Mouse (Mus musculus): ENCODE results near the gene Fam19a3. TPM values are rescaled to one million over a fixed set of nuclear protein-coding genes. Genes with fewer than 3 reads are reported as not detected.
"Not testable (repeated sequence)": the region's sequence is repeated elsewhere in the genome, so short reads cannot be mapped to it uniquely, and the experiment has no call there.

Gene Fam19a3
- polyA plus RNA-seq, 1 experiment, result not detected

DNA sequence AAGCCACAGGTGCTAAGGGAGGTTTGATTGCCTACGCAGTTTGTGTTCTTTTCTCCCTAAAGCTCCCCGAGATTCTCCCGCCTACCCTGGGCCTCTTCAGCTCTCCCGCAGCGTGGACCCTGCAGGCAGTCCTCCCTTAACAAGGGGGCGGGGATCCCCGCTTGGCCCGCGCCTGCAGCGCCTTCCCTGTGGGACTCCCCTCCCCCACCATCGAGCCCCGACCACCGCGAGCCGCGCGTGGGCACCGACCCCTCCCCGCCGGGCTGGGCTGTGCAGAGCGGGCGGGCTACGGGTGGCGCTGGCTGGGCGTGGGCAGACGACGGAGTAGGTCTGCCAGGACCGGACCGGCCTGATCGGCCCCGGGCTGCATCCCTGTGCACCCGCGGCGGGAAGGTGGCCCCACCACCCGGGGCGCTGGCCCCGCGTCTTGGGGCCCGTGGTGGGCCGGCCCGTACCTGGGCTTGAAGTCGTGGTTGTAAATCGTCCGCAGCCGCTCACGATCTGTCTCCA is 35.9 kb upstream of the Fam19a3 start:
- Histone ChIP-seq H3ac (ENCODE audit: control insufficient read depth, insufficient read length) (peak overlapping the region; percentile 28), H3K36me3 (ENCODE audit: control insufficient read depth, insufficient read depth) (peaks cover 9% of the 10 kb centered on the region), H3K4me3 (peak overlapping the region; percentile 71), H3K4me2 (ENCODE audit: low read depth) (peak overlapping the region; percentile 69), H3K27me3 (ENCODE audit: control insufficient read depth, insufficient read depth, insufficient read length) (no peaks in the 10 kb centered on the region), H3K79me2 (ENCODE audit: control insufficient read depth, insufficient read depth) (no peaks in the 10 kb centered on the region)
- TF ChIP-seq CEBPB (IDR thresholded peaks at IDR 0.05; ENCODE audit: insufficient read depth, poor library complexity, severe bottlenecking), result no peak
- peak; percentile 49 for TF ChIP-seq POLR2A (IDR thresholded peaks at IDR 0.05; ENCODE audit: insufficient read length, low read depth)

DNA sequence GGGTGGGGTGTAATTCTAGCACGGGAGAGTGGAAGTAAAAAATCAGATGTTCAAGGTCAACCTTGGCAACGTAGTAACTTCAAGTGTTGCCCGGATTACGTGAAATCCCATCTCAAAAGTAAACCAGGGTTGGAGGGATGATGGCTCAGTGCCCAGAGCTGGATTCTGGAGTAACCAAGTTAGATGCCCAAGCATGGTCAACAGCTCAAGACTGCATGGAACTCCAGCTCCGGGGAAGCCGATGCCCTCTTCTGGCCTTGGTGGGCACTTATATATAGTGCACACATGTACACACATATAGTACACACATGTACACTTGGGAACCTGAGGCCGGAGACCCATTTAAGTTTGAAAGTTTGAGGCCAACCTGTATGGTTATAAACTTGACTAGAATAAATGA is 34.5 kb upstream of the Fam19a3 start:
- TF ChIP-seq REST (IDR thresholded peaks at IDR 0.05; ENCODE audit: insufficient read depth, insufficient read length) (no peak), TCF12 (IDR thresholded peaks at IDR 0.05; ENCODE audit: insufficient read depth, poor library complexity, severe bottlenecking) (no peak)
- Histone ChIP-seq H3ac (ENCODE audit: control insufficient read depth, insufficient read length) (no peak overlapping the region), H3K36me3 (ENCODE audit: control insufficient read depth, insufficient read depth) (peaks cover 2% of the 10 kb centered on the region), H3K27me3 (ENCODE audit: control insufficient read depth, insufficient read depth, insufficient read length) (no peaks in the 10 kb centered on the region), H3K4me3 (no peak overlapping the region), H3K79me2 (ENCODE audit: control insufficient read depth, insufficient read depth) (no peaks in the 10 kb centered on the region), H3K4me2 (ENCODE audit: low read depth) (no peak overlapping the region)

GRCm38 (mm10) chr3:104815346-104815745 is 33.7 kb upstream of the Fam19a3 start:
- H3ac ChIP-seq (ENCODE audit: control insufficient read depth, insufficient read length), result no peak overlapping the region
- H3K27me3 ChIP-seq (ENCODE audit: control insufficient read depth, insufficient read depth, insufficient read length), result no peaks in the 10 kb centered on the region
- no peaks in the 10 kb centered on the region for H3K36me3 ChIP-seq (ENCODE audit: control insufficient read depth, insufficient read depth)
- H3K79me2 ChIP-seq (ENCODE audit: control insufficient read depth, insufficient read depth), result no peaks in the 10 kb centered on the region
- TF ChIP-seq MYOD1 (IDR thresholded peaks at IDR 0.05; ENCODE audit: control insufficient read depth in 1 of 3, insufficient read length in 2 of 3, low read depth in 2 of 3), result no peak
- no peak for TF ChIP-seq CEBPB (IDR thresholded peaks at IDR 0.05; ENCODE audit: insufficient read depth, poor library complexity, severe bottlenecking)
- TF ChIP-seq TCF3 (IDR thresholded peaks at IDR 0.05; ENCODE audit: insufficient read length, low read depth), result no peak
- no peak for TF ChIP-seq E2F4 (IDR thresholded peaks at IDR 0.05; ENCODE audit: insufficient read depth)
- no peak for TF ChIP-seq TCF12 (IDR thresholded peaks at IDR 0.05; ENCODE audit: insufficient read depth, poor library complexity, severe bottlenecking)
- TF ChIP-seq SRF (IDR thresholded peaks at IDR 0.05; ENCODE audit: control insufficient read depth, insufficient read length, low read depth), result no peak
- no peak for TF ChIP-seq POLR2AphosphoS2 (IDR thresholded peaks at IDR 0.05; ENCODE audit: insufficient read length, low read depth)
- no peak for TF ChIP-seq MAX (IDR thresholded peaks at IDR 0.05; ENCODE audit: low read depth)
- TF ChIP-seq USF1 (IDR thresholded peaks at IDR 0.05; ENCODE audit: low read depth), result no peak
- no peak for TF ChIP-seq POLR2A (IDR thresholded peaks at IDR 0.05; ENCODE audit: insufficient read length, low read depth)
- no peak for TF ChIP-seq MYOG (IDR thresholded peaks at IDR 0.05; ENCODE audit: control insufficient read depth in 1 of 3, insufficient read depth in 1 of 3, insufficient read length in 2 of 3, low read depth in 2 of 3)
- TF ChIP-seq REST (IDR thresholded peaks at IDR 0.05; ENCODE audit: insufficient read depth, insufficient read length), result no peak
- H3K4me2 ChIP-seq (ENCODE audit: low read depth), result no peak overlapping the region
- no peak overlapping the region for H3K4me3 ChIP-seq

- Histone ChIP-seq H3K4me3 (no peak overlapping the region), H3K79me2 (ENCODE audit: control insufficient read depth, insufficient read depth) (no peaks in the 10 kb centered on the region)
- TF ChIP-seq MYOD1 (IDR thresholded peaks at IDR 0.05; ENCODE audit: control insufficient read depth in 1 of 3, insufficient read length in 2 of 3, low read depth in 2 of 3), result no peak
- no peak for TF ChIP-seq TCF12 (IDR thresholded peaks at IDR 0.05; ENCODE audit: insufficient read depth, poor library complexity, severe bottlenecking)
- TF ChIP-seq SRF (IDR thresholded peaks at IDR 0.05; ENCODE audit: control insufficient read depth, insufficient read length, low read depth), result no peak
- no peak for TF ChIP-seq REST (IDR thresholded peaks at IDR 0.05; ENCODE audit: insufficient read depth, insufficient read length)
- no peak for TF ChIP-seq MAX (IDR thresholded peaks at IDR 0.05; ENCODE audit: low read depth)
- TF ChIP-seq POLR2A (IDR thresholded peaks at IDR 0.05; ENCODE audit: insufficient read length, low read depth), result no peak
- no peak for TF ChIP-seq E2F4 (IDR thresholded peaks at IDR 0.05; ENCODE audit: insufficient read depth)
- TF ChIP-seq CEBPB (IDR thresholded peaks at IDR 0.05; ENCODE audit: insufficient read depth, poor library complexity, severe bottlenecking), result no peak
- no peak for TF ChIP-seq TCF3 (IDR thresholded peaks at IDR 0.05; ENCODE audit: insufficient read length, low read depth)
- TF ChIP-seq MYOG (IDR thresholded peaks at IDR 0.05; ENCODE audit: control insufficient read depth in 1 of 3, insufficient read depth in 1 of 3, insufficient read length in 2 of 3, low read depth in 2 of 3), result no peak
Observed at GRCm38 (mm10) chr3:104814746-104815145, 33.1 kb upstream of the Fam19a3 start.

DNA sequence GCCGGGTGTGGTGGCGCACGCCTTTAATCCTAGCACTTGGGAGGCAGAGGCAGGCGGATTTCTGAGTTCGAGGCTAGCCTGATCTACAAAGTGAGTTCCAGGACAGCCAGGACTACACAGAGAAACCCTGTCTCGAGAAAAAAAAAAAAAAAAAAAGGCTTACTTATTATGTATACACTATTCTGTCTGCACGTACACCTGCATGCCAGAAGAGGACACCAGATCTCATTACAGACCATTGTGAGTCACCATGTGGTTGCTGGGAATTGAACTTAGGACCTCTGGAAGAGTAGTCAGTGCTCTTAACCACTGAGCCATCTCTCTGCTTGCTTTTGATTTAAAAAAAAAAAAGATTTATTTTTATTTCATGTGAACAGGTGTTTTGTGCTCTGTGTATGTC is 31.6 kb upstream of the Fam19a3 start:
- H3K36me3 ChIP-seq (ENCODE audit: control insufficient read depth, insufficient read depth); H3K4me2 ChIP-seq (ENCODE audit: low read depth); H3ac ChIP-seq (ENCODE audit: control insufficient read depth, insufficient read length); H3K79me2 ChIP-seq (ENCODE audit: control insufficient read depth, insufficient read depth); H3K4me3 ChIP-seq; H3K27me3 ChIP-seq (ENCODE audit: control insufficient read depth, insufficient read depth, insufficient read length): not testable (repeated sequence)

More at GRCm38 (mm10) chr3:104814746-104815145, 33.1 kb upstream of the Fam19a3 start:
- Histone ChIP-seq H3K4me2 (ENCODE audit: low read depth) (no peak overlapping the region), H3ac (ENCODE audit: control insufficient read depth, insufficient read length) (no peak overlapping the region), H3K36me3 (ENCODE audit: control insufficient read depth, insufficient read depth) (no peaks in the 10 kb centered on the region), H3K27me3 (ENCODE audit: control insufficient read depth, insufficient read depth, insufficient read length) (no peaks in the 10 kb centered on the region)

DNA sequence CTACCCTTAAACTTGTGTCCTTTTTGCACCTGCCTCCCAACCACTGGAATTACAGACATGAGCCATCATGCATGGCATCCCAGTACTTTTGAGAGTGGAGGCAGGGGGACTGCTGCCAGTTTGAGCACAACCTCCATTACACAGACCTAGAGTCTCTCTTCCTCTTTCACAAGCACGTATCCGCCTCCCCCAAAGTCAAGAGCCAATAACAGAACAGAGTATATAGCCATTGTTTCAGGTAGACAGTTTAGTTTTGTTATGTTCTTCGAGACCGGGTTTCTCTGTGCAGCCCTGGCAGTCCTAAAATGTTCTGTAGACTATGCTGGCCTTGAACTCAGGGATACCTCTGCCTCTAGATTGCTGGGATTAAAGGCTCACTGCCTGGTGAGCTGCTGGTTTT is 30.6 kb upstream of the Fam19a3 start:
- no peak overlapping the region for H3K4me3 ChIP-seq
- no peaks in the 10 kb centered on the region for H3K79me2 ChIP-seq (ENCODE audit: control insufficient read depth, insufficient read depth)
- H3K36me3 ChIP-seq (ENCODE audit: control insufficient read depth, insufficient read depth), result no peaks in the 10 kb centered on the region
- no peak overlapping the region for H3K4me2 ChIP-seq (ENCODE audit: low read depth)
- H3K27me3 ChIP-seq (ENCODE audit: control insufficient read depth, insufficient read depth, insufficient read length), result no peaks in the 10 kb centered on the region
- TF ChIP-seq POLR2A (IDR thresholded peaks at IDR 0.05; ENCODE audit: insufficient read length, low read depth) (no peak), MYOG (IDR thresholded peaks at IDR 0.05; ENCODE audit: control insufficient read depth in 1 of 3, insufficient read depth in 1 of 3, insufficient read length in 2 of 3, low read depth in 2 of 3) (no peak), MYOD1 (IDR thresholded peaks at IDR 0.05; ENCODE audit: control insufficient read depth in 1 of 3, insufficient read length in 2 of 3, low read depth in 2 of 3) (no peak), MAX (IDR thresholded peaks at IDR 0.05; ENCODE audit: low read depth) (no peak), E2F4 (IDR thresholded peaks at IDR 0.05; ENCODE audit: insufficient read depth) (no peak), REST (IDR thresholded peaks at IDR 0.05; ENCODE audit: insufficient read depth, insufficient read length) (no peak)
- no peak overlapping the region for H3ac ChIP-seq (ENCODE audit: control insufficient read depth, insufficient read length)
